Mouse (Mus musculus) erythroid progenitor cell, adult 5-6 weeks (primary cell): Measurements from ENCODE around the gene Lrmda. TPM values are rescaled to one million over a fixed set of nuclear protein-coding genes. Genes with fewer than 3 reads are reported as not detected.

Experiments
- ATAC-seq: replicated peaks from 2 replicates; pipeline ENCODE4 v1.8.0; 2016; ENCODE audit warnings: moderate number of reproducible peaks, mild to moderate bottlenecking, moderate TSS enrichment, inconsistent platforms; ENCODE audit not compliant: poor library complexity, low FRiP score, severe bottlenecking
- total RNA-seq, 2 experiments: library from RNA; stranded (forward) in 1 of 2; stranded (reverse) in 1 of 2; fragments of 150-400 nt in 1 of 2; fragments of 186-747, 209-891 nt in 1 of 2; gene quantifications; 2 replicates each; pipeline versions ENCODE4 v1.2.3 to v1.2.4; 2015 to 2017; ENCODE audit warnings: low replicate concordance in 2 of 2

Gene Lrmda
- total RNA-seq, 2 experiments from 2014 or later = 12.2 TPM; not detected in 1

GRCm38 (mm10) chr14:22847011-22847786, 827.7 kb downstream of the Lrmda start:
- ATAC-seq = no peak

- ATAC-seq = no peak
These were observed 829.6 kb downstream of the Lrmda start for GRCm38 (mm10) chr14:22849108-22849507.

- ATAC-seq = no peak
These were observed 841.1 kb downstream of the Lrmda start for GRCm38 (mm10) chr14:22860631-22861030.

- no peak for ATAC-seq
These were observed 844.6 kb downstream of the Lrmda start for GRCm38 (mm10) chr14:22864132-22864531.

- no peak for ATAC-seq
These were observed 855.1 kb downstream of the Lrmda start for GRCm38 (mm10) chr14:22874584-22874983.

GRCm38 (mm10) chr14:22887182-22887581, 867.7 kb downstream of the Lrmda start:
- no peak for ATAC-seq

- no peak for ATAC-seq
These were observed 879.8 kb downstream of the Lrmda start for GRCm38 (mm10) chr14:22899312-22899711.

- ATAC-seq = no peak
These were observed 882.6 kb downstream of the Lrmda start for GRCm38 (mm10) chr14:22902116-22902515.

GRCm38 (mm10) chr14:22902914-22903313, 883.4 kb downstream of the Lrmda start:
- ATAC-seq = no peak

GRCm38 (mm10) chr14:22905741-22906667, 886.5 kb downstream of the Lrmda start:
- no peak for ATAC-seq

GRCm38 (mm10) chr14:22906716-22907115, 887.2 kb downstream of the Lrmda start:
- ATAC-seq = no peak

- ATAC-seq = no peak
These were observed 887.7 kb downstream of the Lrmda start for GRCm38 (mm10) chr14:22907221-22907620.

GRCm38 (mm10) chr14:22908006-22908405, 888.5 kb downstream of the Lrmda start:
- ATAC-seq = no peak

GRCm38 (mm10) chr14:22915463-22915862, 896.0 kb downstream of the Lrmda start:
- no peak for ATAC-seq

GRCm38 (mm10) chr14:22918499-22918898, 899.0 kb downstream of the Lrmda start:
- no peak for ATAC-seq

GRCm38 (mm10) chr14:22918931-22919330, 899.4 kb downstream of the Lrmda start:
- ATAC-seq = no peak

GRCm38 (mm10) chr14:22921152-22921551, 901.6 kb downstream of the Lrmda start:
- no peak for ATAC-seq

- ATAC-seq = no peak
These were observed 902.3 kb downstream of the Lrmda start for GRCm38 (mm10) chr14:22921796-22922195.

GRCm38 (mm10) chr14:22922571-22922970, 903.1 kb downstream of the Lrmda start:
- no peak for ATAC-seq

- ATAC-seq = no peak
These were observed 903.7 kb downstream of the Lrmda start for GRCm38 (mm10) chr14:22923251-22923650.

- no peak for ATAC-seq
These were observed 908.8 kb downstream of the Lrmda start for GRCm38 (mm10) chr14:22928263-22928662.
